Mouse (Mus musculus) brown adipose tissue, adult 24 weeks (tissue): ENCODE measurements around the gene Cic. TPM values are rescaled to one million over a fixed set of nuclear protein-coding genes. Genes with fewer than 3 reads are reported as not detected.
A peak's percentile ranks its signal among the peaks of the same experiment; 100 is the strongest.
"Not testable (repeated sequence)": the region's sequence is repeated elsewhere in the genome, so short reads cannot be mapped to it uniquely, and the experiment has no call there.

Experiments used
- H3K27ac ChIP-seq: fragments of 200-500 bp; replicated peaks from 2 replicates; pipeline ENCODE4 v1.5.1; 2012; ENCODE audit warnings: low read depth, mild to moderate bottlenecking, low read length
- H3K4me1 ChIP-seq: fragments of 200-500 bp; 2 replicates; pipeline ENCODE4 v1.6.1; 2012; ENCODE audit warnings: low read length, mixed read lengths; ENCODE audit not compliant: control insufficient read depth, insufficient read depth, insufficient read length
- H3K4me3 ChIP-seq: fragments of 200-500 bp; 2 replicates; pipeline ENCODE4 v1.5.1; 2012; ENCODE audit warnings: low read depth, mild to moderate bottlenecking, low read length, moderate library complexity; ENCODE audit not compliant: insufficient read depth
- polyA plus RNA-seq: library from polyadenylated mRNA; stranded (reverse); fragments of >200 nt; gene quantifications from 2 replicates; pipeline ENCODE4 v1.2.4, GENCODE M21; 2012; ENCODE audit not compliant: missing spikeins, insufficient read depth, insufficient read length

Cic gene
- polyA plus RNA-seq, 1 experiment = 25.2 TPM

DNA sequence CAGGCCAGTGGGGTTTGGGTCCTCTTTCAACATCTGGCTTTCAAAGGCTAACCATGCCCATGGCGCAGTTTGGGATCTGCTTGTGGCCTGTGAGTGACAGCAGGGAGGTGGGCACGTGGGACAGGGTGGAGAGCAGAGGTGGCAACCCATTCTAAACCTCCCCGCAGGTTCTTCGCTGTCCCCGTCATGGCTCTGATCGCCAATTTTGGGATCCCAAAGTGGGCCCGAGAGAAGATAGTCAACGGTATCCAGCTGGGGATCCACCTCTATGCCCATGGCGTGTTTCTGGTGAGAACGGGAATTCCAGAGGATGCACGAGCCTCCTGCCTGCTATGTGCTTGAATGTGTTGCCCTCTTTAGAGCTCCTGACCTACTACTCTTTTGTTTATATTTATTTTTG is 43.7 kb downstream of the Cic start:
- Histone ChIP-seq H3K4me3 (no peak overlapping the region), H3K27ac (no peak overlapping the region)

GRCm38 (mm10) chr7:25313325-25313724 is 45.8 kb downstream of the Cic start:
- H3K4me1 ChIP-seq = peaks cover 6% of the 10 kb centered on the region
- no peak overlapping the region for H3K4me3 ChIP-seq
- H3K27ac ChIP-seq = no peak overlapping the region

More for the DNA sequence above, 43.7 kb downstream of the Cic start:
- H3K4me1 ChIP-seq = no peaks in the 10 kb centered on the region

GRCm38 (mm10) chr7:25314606-25315305 is 47.3 kb downstream of the Cic start:
- Histone ChIP-seq H3K27ac (no peak overlapping the region), H3K4me3 (peak overlapping the region; percentile 22)

GRCm38 (mm10) chr7:25315306-25316041 is 48.0 kb downstream of the Cic start:
- peaks cover 6% of the 10 kb centered on the region for H3K4me1 ChIP-seq

More at GRCm38 (mm10) chr7:25314606-25315305, 47.3 kb downstream of the Cic start:
- H3K4me1 ChIP-seq = peaks cover 6% of the 10 kb centered on the region

DNA sequence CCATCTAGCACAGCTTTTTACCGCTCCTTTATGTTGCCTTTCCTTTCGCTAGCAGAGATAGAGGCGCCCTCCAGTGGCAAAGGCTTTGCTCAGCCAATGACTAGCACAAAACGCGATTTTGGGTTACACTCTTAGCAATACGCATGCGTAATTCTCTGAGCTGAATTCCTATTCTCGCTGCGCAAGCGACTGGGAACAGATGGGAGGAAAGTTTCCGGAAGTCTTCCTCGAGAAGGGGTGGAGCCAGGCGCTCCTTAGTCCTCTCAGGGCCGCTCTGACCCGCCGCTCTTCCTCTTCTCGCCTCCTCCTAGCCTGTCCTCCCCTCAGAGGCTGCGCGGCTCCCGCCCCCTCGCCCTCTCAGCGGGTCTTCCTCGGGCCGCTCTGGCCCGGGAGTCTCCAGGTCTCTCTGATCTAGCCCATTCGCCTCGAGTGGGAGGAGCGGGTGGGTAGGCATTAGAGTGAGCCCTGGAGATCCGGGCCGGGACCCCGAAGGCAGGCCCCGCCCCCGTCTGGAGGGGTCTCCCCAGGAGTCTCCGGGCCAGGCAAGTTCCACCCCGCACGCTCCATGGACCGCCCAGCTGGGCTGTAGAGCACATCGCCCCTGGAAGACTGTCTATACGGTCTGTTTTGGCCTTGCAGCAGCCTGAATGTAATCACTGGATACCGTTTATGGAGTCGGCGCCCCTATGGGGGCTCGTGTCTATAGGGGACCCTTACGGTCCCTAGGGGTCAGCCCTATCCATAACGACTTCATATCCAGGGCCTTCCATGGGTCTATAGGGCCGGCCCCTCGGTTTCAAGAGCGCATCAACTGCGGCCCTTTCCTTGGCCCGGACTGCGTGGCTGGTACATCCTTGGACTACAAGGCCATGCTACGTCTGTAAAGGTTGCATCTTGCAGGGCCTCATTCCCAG is 49.3 kb downstream of the Cic start, which contains the start of gene Megf8:
TSS of gene Megf8 (plus strand) at position 633 of the 914 bp plus-strand sequence.
- H3K4me3 ChIP-seq = peak within 1 kb of the TSS; percentile 66
- peak within 1 kb of the TSS; percentile 27; the same call in 1 of the 2 replicates for H3K27ac ChIP-seq

More at GRCm38 (mm10) chr7:25315306-25316041, 48.0 kb downstream of the Cic start:
- Histone ChIP-seq H3K4me3 (peak overlapping the region; percentile 22), H3K27ac (no peak overlapping the region)

DNA sequence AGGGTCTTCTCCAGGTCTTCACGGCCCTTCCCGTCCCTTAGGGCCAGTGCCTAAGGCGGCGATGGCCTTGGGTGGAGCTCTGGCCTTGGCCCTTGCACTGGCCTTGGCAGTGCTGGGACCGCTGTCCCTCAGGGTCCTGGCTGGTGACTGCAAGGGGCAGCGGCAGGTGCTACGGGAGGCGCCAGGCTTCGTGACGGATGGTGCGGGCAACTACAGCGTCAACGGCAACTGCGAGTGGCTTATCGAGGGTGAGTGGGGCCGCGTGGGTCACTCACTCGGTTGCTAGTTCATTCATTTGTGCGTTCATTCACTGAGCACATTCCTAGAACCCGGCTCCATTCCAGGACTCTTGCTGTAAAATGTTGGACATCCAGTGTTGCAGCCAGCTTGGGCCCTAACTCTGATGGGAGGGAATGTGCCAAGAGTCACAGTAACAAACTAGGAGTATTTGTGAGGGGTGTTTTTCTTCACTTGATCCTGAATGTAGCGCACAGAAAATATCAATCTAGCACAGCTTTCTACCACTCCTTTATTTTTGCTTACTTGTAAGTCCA is 50.0 kb downstream of the Cic start:
- Histone ChIP-seq H3K4me3 (peak overlapping the region; percentile 66), H3K27ac (no peak overlapping the region)

More for the DNA sequence above, 49.3 kb downstream of the Cic start, which contains the start of gene Megf8:
- H3K4me1 ChIP-seq = peaks cover 10% of the 10 kb centered on the region

GRCm38 (mm10) chr7:25322058-25322484 is 54.6 kb downstream of the Cic start:
- no peak overlapping the region for H3K27ac ChIP-seq
- no peak overlapping the region for H3K4me3 ChIP-seq
- H3K4me1 ChIP-seq = peaks cover 12% of the 10 kb centered on the region

More for the DNA sequence above, 50.0 kb downstream of the Cic start:
- peaks cover 12% of the 10 kb centered on the region for H3K4me1 ChIP-seq

- Histone ChIP-seq H3K4me3 (no peak overlapping the region), H3K27ac (no peak overlapping the region), H3K4me1 (peaks cover 6% of the 10 kb centered on the region; the same call in 1 of the 2 replicates)
These were observed 55.7 kb downstream of the Cic start for GRCm38 (mm10) chr7:25323219-25323618.

DNA sequence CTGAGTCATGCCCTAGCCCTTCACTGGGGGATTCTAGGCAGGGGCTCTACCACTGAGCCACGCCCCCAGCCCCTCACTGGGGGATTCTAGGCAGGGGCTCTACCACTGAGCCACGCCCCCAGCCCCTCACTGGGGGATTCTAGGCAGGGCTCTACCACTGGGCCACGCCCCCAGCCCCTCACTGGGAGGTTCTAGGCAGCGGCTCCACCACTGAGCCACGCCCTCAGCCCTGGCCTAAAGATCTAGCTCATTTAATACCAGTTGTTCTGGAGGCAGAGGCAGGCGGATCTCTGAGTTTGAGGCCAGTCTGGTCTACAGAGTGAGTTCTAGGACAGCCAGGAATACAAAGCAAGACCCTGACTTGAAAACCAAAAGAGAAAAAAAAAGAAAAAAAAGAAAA is 57.9 kb downstream of the Cic start:
- not testable (repeated sequence) for H3K4me1 ChIP-seq, H3K27ac ChIP-seq, H3K4me3 ChIP-seq

DNA sequence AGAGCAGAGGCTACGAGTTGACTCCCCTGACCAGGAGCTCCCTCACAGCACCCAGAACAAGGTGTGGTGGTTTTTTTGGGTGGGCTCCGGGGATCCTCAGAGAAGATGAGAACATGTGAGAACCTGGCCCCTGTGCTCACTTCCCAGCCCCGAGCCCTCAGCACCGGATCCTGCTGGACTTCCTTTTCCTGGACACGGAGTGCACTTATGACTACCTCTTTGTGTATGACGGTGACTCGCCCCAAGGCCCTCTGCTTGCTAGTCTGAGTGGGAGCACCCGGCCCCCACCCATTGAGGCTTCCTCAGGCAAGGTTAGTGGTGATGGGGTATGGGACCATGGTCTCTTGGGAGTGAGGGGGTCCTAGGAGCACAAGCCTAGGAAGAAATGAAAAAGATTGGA is 58.7 kb downstream of the Cic start:
- Histone ChIP-seq H3K27ac (peak overlapping the region; percentile 74), H3K4me3 (peak overlapping the region; percentile 39), H3K4me1 (peaks cover 6% of the 10 kb centered on the region; the same call in 1 of the 2 replicates)

GRCm38 (mm10) chr7:25333596-25334307 is 66.2 kb downstream of the Cic start:
- Histone ChIP-seq H3K4me3 (no peak overlapping the region), H3K27ac (no peak overlapping the region)

DNA sequence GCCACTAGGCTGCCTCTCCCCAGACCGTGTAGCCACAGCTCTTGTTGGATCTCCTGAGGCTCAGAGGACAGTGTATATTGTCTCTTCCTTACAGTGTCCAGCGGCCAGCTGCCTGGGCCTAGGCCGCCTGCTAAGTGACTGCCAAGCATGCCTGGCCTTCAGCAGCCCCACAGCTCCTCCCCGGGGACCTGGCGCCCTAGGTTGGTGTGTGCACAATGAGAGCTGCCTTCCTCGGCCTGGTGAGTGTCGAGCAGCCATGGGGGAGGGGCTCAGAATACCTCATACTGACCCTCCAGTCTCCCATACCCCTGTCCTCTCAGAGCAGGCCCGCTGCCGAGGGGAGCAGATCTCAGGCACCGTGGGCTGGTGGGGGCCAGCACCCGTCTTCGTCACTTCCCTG is 67.0 kb downstream of the Cic start:
- H3K27ac ChIP-seq = no peak overlapping the region

More at GRCm38 (mm10) chr7:25333596-25334307, 66.2 kb downstream of the Cic start:
- no peaks in the 10 kb centered on the region for H3K4me1 ChIP-seq

DNA sequence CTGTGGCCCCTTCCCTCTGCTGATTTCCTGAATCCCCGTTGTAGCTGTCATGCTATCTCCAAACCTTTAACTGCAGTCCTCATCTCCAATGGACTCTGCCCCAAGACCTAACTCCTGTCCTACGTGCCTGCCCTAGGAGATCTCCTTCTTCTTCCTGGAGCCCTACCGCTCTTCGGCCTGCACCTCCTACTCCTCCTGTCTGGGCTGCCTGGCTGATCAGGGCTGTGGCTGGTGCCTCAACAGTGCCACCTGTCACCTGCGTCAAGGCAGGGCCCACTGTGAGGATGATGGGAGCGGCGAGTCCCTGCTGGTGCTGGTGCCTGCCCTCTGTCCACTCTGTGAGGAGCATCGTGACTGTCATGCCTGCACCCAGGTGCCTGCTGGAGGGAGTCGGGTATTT is 71.8 kb downstream of the Cic start:
- H3K4me3 ChIP-seq = no peak overlapping the region
- no peak overlapping the region for H3K27ac ChIP-seq
- no peaks in the 10 kb centered on the region for H3K4me1 ChIP-seq

More for the DNA sequence above, 67.0 kb downstream of the Cic start:
- Histone ChIP-seq H3K4me1 (no peaks in the 10 kb centered on the region), H3K4me3 (no peak overlapping the region)
